Mouse (Mus musculus) regulatory T cell (primary cell): ENCODE data around the gene Hdhd5.

Experiments
- in situ Hi-C: fragments of 300-600 bp; cut with MboI, MseI; formaldehyde crosslinking; loops from one replicate; pipeline ENCODE4 v1.15.1; 2025; ENCODE audit warnings: high pct_unique_total_duplicates

Gene Hdhd5

DNA sequence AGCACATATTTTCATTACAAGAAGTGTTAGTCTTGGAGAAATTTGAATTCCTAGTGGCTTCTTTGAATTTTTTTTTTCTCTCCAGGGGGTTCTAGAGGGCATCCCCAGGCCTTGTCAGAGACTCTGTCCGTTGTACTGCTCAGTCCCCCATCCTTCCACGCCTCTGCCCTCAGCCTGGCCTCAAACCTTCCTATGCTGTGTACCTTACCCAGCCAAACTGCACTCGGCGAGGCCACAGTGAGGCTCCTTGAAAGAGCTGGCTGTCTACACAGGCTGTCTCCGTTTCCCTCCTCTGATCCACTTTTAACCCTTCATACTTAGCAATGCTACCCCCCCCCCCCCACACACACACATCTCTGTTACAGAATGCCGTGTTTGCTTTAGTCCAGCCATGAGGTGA lies 68.9 kb downstream of the Hdhd5 start:
- in situ Hi-C loops, result no loop called here

DNA sequence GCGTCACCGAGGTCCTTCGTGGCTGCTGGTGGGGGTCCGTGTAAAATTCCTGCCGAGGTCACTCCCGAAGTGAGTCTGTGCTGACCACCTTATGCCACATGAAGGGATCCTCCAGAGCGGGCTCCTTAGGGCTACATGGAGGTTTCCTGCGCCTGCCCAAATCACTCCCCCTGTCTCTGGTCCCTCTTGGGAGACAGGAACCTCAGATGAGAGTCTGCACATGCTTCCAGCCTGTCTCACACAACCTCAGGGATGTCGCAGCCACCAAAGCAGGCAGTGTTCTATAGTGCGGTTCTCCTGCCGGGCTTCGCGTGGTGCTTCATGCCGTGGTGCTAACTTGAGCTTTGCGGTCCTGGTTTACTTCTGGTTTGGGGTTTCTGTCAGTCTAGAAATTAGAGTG lies 69.9 kb downstream of the Hdhd5 start:
- in situ Hi-C loops, result no loop called here
